Mouse (Mus musculus) MEL (cell line): Measurements from ENCODE around the gene Icam5. TPM values are rescaled to one million over a fixed set of nuclear protein-coding genes. Genes with fewer than 3 reads are reported as not detected.

Source experiments
- DNase-seq: peaks from one replicate; pipeline ENCODE4 v3.0.0; 2011; ENCODE audit warnings: low read depth, low spot score
- H3K27ac ChIP-seq: 2 replicates; pipeline ENCODE4 v1.5.1; 2012; ENCODE audit warnings: low read depth, mild to moderate bottlenecking, control low read depth, low read length, moderate library complexity; ENCODE audit not compliant: control insufficient read depth
- H3K27me3 ChIP-seq, 2 experiments: fragments of 150-350 bp in 1 of 2; sonication (generic) in 1 of 2; 2 replicates each; pipeline ENCODE4 v1.6.1; 2012; ENCODE audit warnings: low read length in 2 of 2, mild to moderate bottlenecking in 2 of 2, improper control_type of control experiment in 1 of 2, moderate library complexity in 1 of 2; ENCODE audit not compliant: insufficient read depth in 2 of 2, control insufficient read depth in 1 of 2
- H3K36me3 ChIP-seq, 2 experiments: 2 replicates each; pipeline ENCODE4 v1.6.1; 2012 to 2014; ENCODE audit warnings: low read length in 2 of 2, improper control_type of control experiment in 1 of 2, inconsistent platforms in 1 of 2, mild to moderate bottlenecking in 1 of 2; ENCODE audit not compliant: insufficient read depth in 2 of 2, control insufficient read depth in 1 of 2
- H3K4me1 ChIP-seq, 2 experiments: fragments of 150-350 bp in 1 of 2; sonication (generic) in 1 of 2; 2 replicates each; pipeline ENCODE4 v1.6.1; 2012; ENCODE audit warnings: low read length in 2 of 2, improper control_type of control experiment in 1 of 2, mild to moderate bottlenecking in 1 of 2; ENCODE audit not compliant: insufficient read depth in 2 of 2, control insufficient read depth in 1 of 2
- H3K4me3 ChIP-seq, 2 experiments: fragments of 150-350 bp in 1 of 2; sonication (generic) in 1 of 2; 2 replicates each; pipeline ENCODE4 v1.5.1; 2012; ENCODE audit warnings: low read depth in 2 of 2, low read length in 2 of 2, mild to moderate bottlenecking in 2 of 2, moderate library complexity in 2 of 2, control low read depth in 1 of 2, improper control_type of control experiment in 1 of 2; ENCODE audit not compliant: control insufficient read depth in 1 of 2, insufficient read depth in 1 of 2
- H3K79me2 ChIP-seq: 2 replicates; pipeline ENCODE4 v1.6.1; 2012; ENCODE audit warnings: mild to moderate bottlenecking, low read length, moderate library complexity; ENCODE audit not compliant: control insufficient read depth, poor library complexity, insufficient read depth
- H3K9ac ChIP-seq: 2 replicates; pipeline ENCODE4 v1.6.1; 2012; ENCODE audit warnings: low read depth, mild to moderate bottlenecking, control low read depth, low read length, moderate library complexity; ENCODE audit not compliant: control insufficient read depth, poor library complexity, severe bottlenecking
- H3K9me3 ChIP-seq: fragments of 150-350 bp; sonication (generic); replicated peaks from 2 replicates; pipeline ENCODE4 v1.6.1; 2012; ENCODE audit warnings: mild to moderate bottlenecking, low read length, improper control_type of control experiment, moderate library complexity; ENCODE audit not compliant: insufficient read depth
- BHLHE40 ChIP-seq: IDR thresholded peaks from 2 replicates; pipeline ENCODE4 v1.6.1; 2012; ENCODE audit warnings: low read depth, mild to moderate bottlenecking, inconsistent platforms, low read length, improper control_type of control experiment, borderline replicate concordance
- CHD1 ChIP-seq: IDR thresholded peaks from 2 replicates; pipeline ENCODE4 v1.6.1; 2012; ENCODE audit warnings: low read depth, mild to moderate bottlenecking, inconsistent platforms, low read length, improper control_type of control experiment
- CHD2 ChIP-seq: IDR thresholded peaks from 2 replicates; pipeline ENCODE4 v1.6.1; 2011; ENCODE audit warnings: low read length, improper control_type of control experiment
- E2F4 ChIP-seq: IDR thresholded peaks from 2 replicates; pipeline ENCODE4 v1.6.1; 2011; ENCODE audit warnings: low read depth, low read length, improper control_type of control experiment, borderline replicate concordance
- ELF1 ChIP-seq: IDR thresholded peaks from 2 replicates; pipeline ENCODE4 v1.6.1; 2014; ENCODE audit warnings: low read depth, mild to moderate bottlenecking, inconsistent platforms, low read length, improper control_type of control experiment, moderate library complexity
- EP300 ChIP-seq, 2 experiments: IDR thresholded peaks; 2 replicates each; pipeline ENCODE4 v1.6.1; 2011; ENCODE audit warnings: improper control_type of control experiment in 2 of 2, low read length in 2 of 2, low read depth in 1 of 2, mild to moderate bottlenecking in 1 of 2
- ETS1 ChIP-seq: IDR thresholded peaks from 2 replicates; pipeline ENCODE4 v1.6.1; 2012; ENCODE audit warnings: low read depth, mild to moderate bottlenecking, inconsistent platforms, low read length, improper control_type of control experiment, moderate library complexity
- GABPA ChIP-seq: IDR thresholded peaks from 2 replicates; pipeline ENCODE4 v1.6.1; 2012; ENCODE audit warnings: low read depth, mild to moderate bottlenecking, inconsistent platforms, low read length, improper control_type of control experiment, moderate library complexity
- GATA1 ChIP-seq: IDR thresholded peaks from 2 replicates; pipeline ENCODE4 v1.6.1; 2011; ENCODE audit warnings: low read depth, low read length, improper control_type of control experiment
- HCFC1 ChIP-seq: IDR thresholded peaks from 2 replicates; pipeline ENCODE4 v1.6.1; 2012; ENCODE audit warnings: low read depth, mild to moderate bottlenecking, inconsistent platforms, low read length, improper control_type of control experiment, moderate library complexity
- JUND ChIP-seq: IDR thresholded peaks from 2 replicates; pipeline ENCODE4 v1.6.1; 2011; ENCODE audit warnings: low read depth, mild to moderate bottlenecking, improper control_type of control experiment, low read length
- KAT2A ChIP-seq: conservative IDR thresholded peaks from 2 replicates; pipeline ENCODE4 v1.6.1; 2012; ENCODE audit warnings: low read depth, low read length, improper control_type of control experiment, inconsistent platforms
- MAFK ChIP-seq: IDR thresholded peaks from 2 replicates; pipeline ENCODE4 v1.6.1; 2011; ENCODE audit warnings: low read depth, mild to moderate bottlenecking, low read length, improper control_type of control experiment, borderline replicate concordance
- MAX ChIP-seq: IDR thresholded peaks from 2 replicates; pipeline ENCODE4 v1.6.1; 2011; ENCODE audit warnings: low read length, improper control_type of control experiment
- MAZ ChIP-seq: IDR thresholded peaks from 2 replicates; pipeline ENCODE4 v1.6.1; 2012; ENCODE audit warnings: low read depth, mild to moderate bottlenecking, inconsistent platforms, low read length, improper control_type of control experiment
- MEF2A ChIP-seq: IDR thresholded peaks from 2 replicates; pipeline ENCODE4 v1.6.1; 2014; ENCODE audit warnings: low read depth, mild to moderate bottlenecking, inconsistent platforms, low read length, improper control_type of control experiment; ENCODE audit not compliant: poor library complexity, insufficient replicate concordance, severe bottlenecking; ENCODE audit errors: extremely low read depth
- MXI1 ChIP-seq: IDR thresholded peaks from 2 replicates; pipeline ENCODE4 v1.6.1; 2011; ENCODE audit warnings: mild to moderate bottlenecking, low read depth, low read length, improper control_type of control experiment
- MYB ChIP-seq: IDR thresholded peaks from 2 replicates; pipeline ENCODE4 v1.6.1; 2011; ENCODE audit warnings: mild to moderate bottlenecking, low read depth, low read length, improper control_type of control experiment
- MYC ChIP-seq: IDR thresholded peaks from 2 replicates; pipeline ENCODE4 v1.6.1; 2011; ENCODE audit warnings: low read depth, mild to moderate bottlenecking, low read length, improper control_type of control experiment, moderate library complexity
- NELFE ChIP-seq: IDR thresholded peaks from 2 replicates; pipeline ENCODE4 v1.6.1; 2011; ENCODE audit warnings: low read depth, low read length, improper control_type of control experiment
- POLR2A ChIP-seq, 2 experiments: IDR thresholded peaks; 2 replicates each; pipeline ENCODE4 v1.6.1; 2011 to 2012; ENCODE audit warnings: low read length in 2 of 2, mild to moderate bottlenecking in 2 of 2, control low read depth in 1 of 2, improper control_type of control experiment in 1 of 2, low read depth in 1 of 2, moderate library complexity in 1 of 2; ENCODE audit not compliant: control insufficient read depth in 1 of 2, insufficient read depth in 1 of 2, poor library complexity in 1 of 2
- POLR2AphosphoS2 ChIP-seq: IDR thresholded peaks from 2 replicates; pipeline ENCODE4 v1.6.1; 2011; ENCODE audit warnings: low read length, improper control_type of control experiment
- POLR2AphosphoS5 ChIP-seq: IDR thresholded peaks from 2 replicates; pipeline ENCODE4 v1.6.1; 2012; ENCODE audit warnings: low read depth, borderline replicate concordance, mild to moderate bottlenecking, inconsistent platforms, low read length, moderate library complexity, mixed read lengths
- RCOR1 ChIP-seq: IDR thresholded peaks from 2 replicates; pipeline ENCODE4 v1.6.1; 2012; ENCODE audit warnings: low read depth, mild to moderate bottlenecking, inconsistent platforms, low read length, improper control_type of control experiment
- SIN3A ChIP-seq: IDR thresholded peaks from 2 replicates; pipeline ENCODE4 v1.6.1; 2012; ENCODE audit warnings: low read length, improper control_type of control experiment, inconsistent platforms
- SMC3 ChIP-seq: IDR thresholded peaks from 2 replicates; pipeline ENCODE4 v1.6.1; 2011; ENCODE audit warnings: low read depth, low read length, improper control_type of control experiment
- TAL1 ChIP-seq: IDR thresholded peaks from 2 replicates; pipeline ENCODE4 v1.6.1; 2012; ENCODE audit warnings: mild to moderate bottlenecking, inconsistent platforms, low read length, moderate library complexity, mixed read lengths
- TBP ChIP-seq: IDR thresholded peaks from 2 replicates; pipeline ENCODE4 v1.8.0; 2011; ENCODE audit warnings: low read depth, low read length, improper control_type of control experiment
- TCF12 ChIP-seq: IDR thresholded peaks from 2 replicates; pipeline ENCODE4 v1.6.1; 2014; ENCODE audit warnings: low read depth, mild to moderate bottlenecking, inconsistent platforms, low read length, improper control_type of control experiment, moderate library complexity
- UBTF ChIP-seq: IDR thresholded peaks from 2 replicates; pipeline ENCODE4 v1.6.1; 2012; ENCODE audit warnings: low read depth, mild to moderate bottlenecking, inconsistent platforms, low read length, improper control_type of control experiment, moderate library complexity, borderline replicate concordance; ENCODE audit not compliant: insufficient read depth
- USF1 ChIP-seq: IDR thresholded peaks from 2 replicates; pipeline ENCODE4 v1.6.1; 2014; ENCODE audit warnings: low read depth, mild to moderate bottlenecking, inconsistent platforms, low read length, improper control_type of control experiment, moderate library complexity
- USF2 ChIP-seq, 2 experiments: IDR thresholded peaks; 2 replicates each; pipeline ENCODE4 v1.6.1; 2011 to 2012; ENCODE audit warnings: improper control_type of control experiment in 2 of 2, low read length in 2 of 2, borderline replicate concordance in 1 of 2, inconsistent platforms in 1 of 2, low read depth in 1 of 2, mild to moderate bottlenecking in 1 of 2; ENCODE audit not compliant: insufficient read depth in 1 of 2
- ZKSCAN1 ChIP-seq: IDR thresholded peaks from 2 replicates; pipeline ENCODE4 v1.6.1; 2012; ENCODE audit warnings: low read depth, mild to moderate bottlenecking, inconsistent platforms, low read length, improper control_type of control experiment, moderate library complexity
- ZNF384 ChIP-seq: IDR thresholded peaks from 2 replicates; pipeline ENCODE4 v1.6.1; 2012; ENCODE audit warnings: low read depth, mild to moderate bottlenecking, inconsistent platforms, low read length, improper control_type of control experiment
- polyA plus RNA-seq, 2 experiments: library from polyadenylated mRNA; stranded (reverse) in 1 of 2; unstranded in 1 of 2; fragments of >175 nt in 1 of 2; fragments of >200 nt in 1 of 2; gene quantifications; 2 replicates each; pipeline versions ENCODE4 v1.2.1 to v1.2.4; 2012; ENCODE audit warnings: low replicate concordance in 2 of 2, low read depth in 1 of 2; ENCODE audit not compliant: insufficient read length in 2 of 2, insufficient read depth in 1 of 2, missing spikeins in 1 of 2
- total RNA-seq: library from RNA; depleted of rRNA; stranded (reverse); fragments of 300-350 nt; gene quantifications from 2 replicates; pipeline ENCODE4 v1.2.3, GENCODE M21; 2012

Icam5 gene
- total and polyA plus RNA-seq, 3 experiments, result 4.8 to 9.5 TPM; not detected in 1

- Histone ChIP-seq H3K27ac (peak overlapping the region; percentile 19), H3K9me3 (no peaks in the 10 kb centered on the region), H3K9ac (peak overlapping the region; percentile 3; the same call in 1 of the 2 replicates), H3K36me3 (peaks cover 0 to 46% of the 10 kb centered on the region in 2 experiments; a peak in 2 of 4 replicates), H3K79me2 (no peaks in the 10 kb centered on the region), H3K4me1 (peaks cover 29 to 51% of the 10 kb centered on the region in 2 experiments), H3K4me3 (no peak overlapping the region), H3K27me3 (no peaks in the 10 kb centered on the region)
- TF ChIP-seq GATA1 (peak; percentile 88), ZNF384 (peak; percentile 50; the same call in 1 of the 2 replicates), ZKSCAN1 (no peak), CHD1 (no peak), POLR2A (IDR thresholded peaks at IDR 0.05; ENCODE audit: control insufficient read depth in 1 of 2, insufficient read depth in 1 of 2, low read depth in 1 of 2, low read length in 2 of 2, poor library complexity in 1 of 2) (peak in 1 of 2 experiments; percentile 46; a peak in 1 of 4 replicates), POLR2AphosphoS5 (peak; percentile 80; the same call in 1 of the 2 replicates), NELFE (peak; percentile 34; the same call in 1 of the 2 replicates), ETS1 (peak; percentile 36; the same call in 1 of the 2 replicates), MAX (peak; percentile 57; the same call in 1 of the 2 replicates), MYB (0 out of 2 replicates have a peak, but pooled peaks have one; percentile 40), TCF12 (peak; percentile 70), TAL1 (peak; percentile 78), EP300 (IDR thresholded peaks at IDR 0.05; ENCODE audit: low read depth in 1 of 2, low read length in 2 of 2) (peak; percentile 88), MAFK (no peak), KAT2A (no peak), BHLHE40 (no peak), JUND (no peak), TBP (peak; percentile 77), SMC3 (no peak), HCFC1 (peak; percentile 64; the same call in 1 of the 2 replicates), UBTF (no peak), SIN3A (peak; percentile 78), E2F4 (no peak), POLR2AphosphoS2 (no peak), MAZ (peak; percentile 95), USF2 (IDR thresholded peaks at IDR 0.05; ENCODE audit: borderline replicate concordance in 1 of 2, insufficient read depth in 1 of 2, low read depth in 1 of 2, low read length in 2 of 2) (no peak), RCOR1 (peak; percentile 89), GABPA (no peak), MYC (peak; percentile 65), MXI1 (peak; percentile 55; the same call in 1 of the 2 replicates), MEF2A (no peak), CHD2 (no peak), ELF1 (peak; percentile 57; the same call in 1 of the 2 replicates), USF1 (no peak)
- DNase-seq, result peak; percentile 94
Observed at GRCm38 (mm10) chr9:21043563-21043962, 11.7 kb downstream of the Icam5 start.
